Mouse (Mus musculus) cerebellum, adult 2 months (tissue): Measurements from ENCODE around the gene Tmbim1. TPM values are rescaled to one million over a fixed set of nuclear protein-coding genes. Genes with fewer than 3 reads are reported as not detected.

Source experiments
- DNase-seq, 2 experiments: peaks; one replicate each; pipeline ENCODE4 v3.0.0; 2021
- H3K27ac ChIP-seq: fragments of 200-500 bp; 2 replicates; pipeline ENCODE4 v1.5.1; 2012; ENCODE audit warnings: low read length, control low read depth, inconsistent platforms; ENCODE audit not compliant: insufficient read depth
- H3K27me3 ChIP-seq: fragments of 200-500 bp; 2 replicates; pipeline ENCODE4 v1.6.1; 2012; ENCODE audit warnings: inconsistent platforms, mild to moderate bottlenecking, low read length, moderate library complexity; ENCODE audit not compliant: control insufficient read depth, insufficient read depth
- H3K4me1 ChIP-seq: fragments of 200-500 bp; 2 replicates; pipeline ENCODE4 v1.6.1; 2011; ENCODE audit warnings: low read length; ENCODE audit not compliant: control insufficient read depth, insufficient read depth
- H3K4me3 ChIP-seq: fragments of 200-500 bp; replicated peaks from 2 replicates; pipeline ENCODE3; 2011; ENCODE audit warnings: mild to moderate bottlenecking, low read depth, low read length, control low read depth; ENCODE audit not compliant: insufficient read depth
- CTCF ChIP-seq: fragments of 200-500 bp; IDR thresholded peaks from 2 replicates; pipeline ENCODE4 v1.5.1; 2011; ENCODE audit warnings: low read depth, mild to moderate bottlenecking, control low read depth, low read length, moderate library complexity, borderline replicate concordance; ENCODE audit not compliant: insufficient read depth
- POLR2A ChIP-seq: fragments of 200-500 bp; IDR thresholded peaks from 2 replicates; pipeline ENCODE4 v1.6.1; 2011; ENCODE audit warnings: low read length, control low read depth, borderline replicate concordance; ENCODE audit not compliant: insufficient read depth
- WGBS: fragments of 180-500 bp; shearing (Covaris S2); methylation state at CpG from one replicate; pipeline ENCODE4 v1.1.7; 2018; 5-methylcytosine and 5-hydroxymethylcytosine counted together
- polyA plus RNA-seq: library from polyadenylated mRNA; depleted of rRNA; stranded (reverse); fragments of >200 nt; gene quantifications from 2 replicates; pipeline ENCODE4 v1.2.3, GENCODE M21; 2012

Gene Tmbim1
- polyA plus RNA-seq, 1 experiment = 58.2 TPM

- 73% methylated on average over 3 of the region's 3 CpGs for WGBS
Observed at GRCm38 (mm10) chr1:74297269-74297668, 8.2 kb downstream of the Tmbim1 start.

GRCm38 (mm10) chr1:74296477-74296876 lies 8.9 kb downstream of the Tmbim1 start:
- peaks cover 61% of the 10 kb centered on the region for H3K4me1 ChIP-seq
- H3K4me3 ChIP-seq = no peak overlapping the region
- no peak for TF ChIP-seq CTCF
- no peak for TF ChIP-seq POLR2A
- no peak for DNase-seq
- peak overlapping the region; percentile 71 for H3K27ac ChIP-seq
- WGBS = 40% methylated on average over 6 of the region's 6 CpGs
- H3K27me3 ChIP-seq = no peaks in the 10 kb centered on the region

More at GRCm38 (mm10) chr1:74297269-74297668, 8.2 kb downstream of the Tmbim1 start:
- Histone ChIP-seq H3K4me3 (no peak overlapping the region), H3K27ac (peak overlapping the region; percentile 71; the same call in 1 of the 2 replicates), H3K4me1 (peaks cover 61% of the 10 kb centered on the region), H3K27me3 (no peaks in the 10 kb centered on the region)
- no peak for DNase-seq
- no peak for TF ChIP-seq POLR2A

- peaks cover 67% of the 10 kb centered on the region for H3K4me1 ChIP-seq
- 7% methylated on average over 9 of the region's 9 CpGs for WGBS
- TF ChIP-seq CTCF = no peak
- TF ChIP-seq POLR2A = no peak
- no peaks in the 10 kb centered on the region for H3K27me3 ChIP-seq
- DNase-seq = peak; percentile 83 to 91
- H3K27ac ChIP-seq = peak overlapping the region; percentile 71
- H3K4me3 ChIP-seq = no peak overlapping the region
Observed at GRCm38 (mm10) chr1:74295456-74296171, 9.8 kb downstream of the Tmbim1 start.

- peak overlapping the region; percentile 71 for H3K27ac ChIP-seq
- WGBS = 13% methylated on average over 6 of the region's 6 CpGs
- TF ChIP-seq POLR2A = no peak
- no peak for TF ChIP-seq CTCF
- peaks cover 74% of the 10 kb centered on the region for H3K4me1 ChIP-seq
- H3K4me3 ChIP-seq = no peak overlapping the region
- H3K27me3 ChIP-seq = no peaks in the 10 kb centered on the region
- DNase-seq = peak in 1 of 2 experiments; percentile 61
Observed at GRCm38 (mm10) chr1:74294733-74295455, 10.5 kb downstream of the Tmbim1 start.

GRCm38 (mm10) chr1:74294090-74294643 lies 11.3 kb downstream of the Tmbim1 start:
- TF ChIP-seq POLR2A (no peak), CTCF (no peak)
- WGBS = 48% methylated on average over 3 of the region's 3 CpGs
- no peak for DNase-seq
- Histone ChIP-seq H3K27ac (peak overlapping the region; percentile 62), H3K27me3 (no peaks in the 10 kb centered on the region), H3K4me3 (no peak overlapping the region), H3K4me1 (peaks cover 75% of the 10 kb centered on the region)

GRCm38 (mm10) chr1:74293306-74293960 lies 12.0 kb downstream of the Tmbim1 start:
- Histone ChIP-seq H3K27me3 (no peaks in the 10 kb centered on the region), H3K4me1 (peaks cover 72% of the 10 kb centered on the region), H3K4me3 (no peak overlapping the region), H3K27ac (no peak overlapping the region; the same call in 1 of the 2 replicates)
- TF ChIP-seq POLR2A (no peak), CTCF (no peak)
- no peak for DNase-seq
- WGBS = 72% methylated on average over 8 of the region's 8 CpGs

GRCm38 (mm10) chr1:74292331-74293020 lies 12.9 kb downstream of the Tmbim1 start:
- 79% methylated on average over 11 of the region's 11 CpGs for WGBS
- no peak for DNase-seq
- H3K4me3 ChIP-seq = no peak overlapping the region
- TF ChIP-seq CTCF = no peak
- no peak for TF ChIP-seq POLR2A
- H3K27me3 ChIP-seq = no peaks in the 10 kb centered on the region
- H3K27ac ChIP-seq = no peak overlapping the region
- H3K4me1 ChIP-seq = peaks cover 63% of the 10 kb centered on the region
